Mouse (Mus musculus): ENCODE results near the gene Cd160.

DNA sequence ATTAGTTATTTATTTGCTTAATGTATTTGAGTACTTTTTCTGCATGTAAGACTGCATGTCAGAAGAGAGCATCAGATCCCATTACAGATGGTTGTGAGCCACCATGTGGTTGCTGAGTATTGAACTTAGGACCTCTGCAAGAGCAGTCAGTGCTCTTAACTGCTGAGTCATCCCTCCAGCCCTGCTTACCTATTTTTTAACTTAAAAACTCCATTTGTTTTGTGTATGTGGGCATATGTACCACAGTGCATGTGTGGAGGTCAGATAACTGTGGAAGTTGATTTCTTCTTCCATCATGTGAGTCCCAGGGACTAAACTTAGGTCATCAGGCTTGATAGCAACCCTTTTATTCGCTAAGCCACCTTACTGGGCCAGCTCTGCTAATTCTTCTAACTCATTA is 41.4 kb downstream of the Cd160 start:
- TF ChIP-seq CTCF (IDR thresholded peaks at IDR 0.05; ENCODE audit: extremely low read depth, insufficient read length, insufficient replicate concordance, low read depth, low read length), result no peak
- TF ChIP-seq POLR2A (IDR thresholded peaks at IDR 0.05; ENCODE audit: low read depth, low read length), result no peak
